Mouse (Mus musculus): ENCODE data around the gene Magi3.

Magi3 gene

GRCm38 (mm10) chr3:104189823-104190222, 30.4 kb downstream of the Magi3 start:
- no peak for DNase-seq (ENCODE audit: low spot score in 2 of 2)

DNA sequence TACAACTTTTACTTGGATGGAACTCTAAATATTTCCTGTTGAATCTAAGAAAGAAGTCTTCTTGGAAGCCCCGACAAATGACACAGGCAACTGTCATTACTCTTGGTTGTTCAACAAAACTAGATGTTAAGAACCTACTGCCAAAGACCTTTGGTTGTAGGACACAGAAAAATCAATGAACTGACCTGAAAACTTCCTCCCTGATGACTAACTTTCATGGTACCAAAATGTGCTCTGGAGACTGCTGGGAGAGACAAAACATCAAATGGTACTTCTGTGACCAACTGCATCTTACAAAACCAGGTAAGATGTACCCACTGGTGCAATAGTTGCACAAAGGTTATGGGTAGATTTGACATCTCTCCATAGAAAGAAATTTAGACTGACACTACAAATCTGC, 30.9 kb downstream of the Magi3 start:
- DNase-seq (ENCODE audit: low spot score in 2 of 2), result no peak

- no peak for DNase-seq (ENCODE audit: low spot score in 2 of 2)
Measured at GRCm38 (mm10) chr3:104184270-104184669, 35.9 kb downstream of the Magi3 start.

GRCm38 (mm10) chr3:104183656-104184055, 36.5 kb downstream of the Magi3 start:
- DNase-seq (ENCODE audit: low spot score in 2 of 2), result no peak

- no peak for DNase-seq (ENCODE audit: low spot score in 2 of 2)
Measured at GRCm38 (mm10) chr3:104182711-104183110, 37.5 kb downstream of the Magi3 start.

DNA sequence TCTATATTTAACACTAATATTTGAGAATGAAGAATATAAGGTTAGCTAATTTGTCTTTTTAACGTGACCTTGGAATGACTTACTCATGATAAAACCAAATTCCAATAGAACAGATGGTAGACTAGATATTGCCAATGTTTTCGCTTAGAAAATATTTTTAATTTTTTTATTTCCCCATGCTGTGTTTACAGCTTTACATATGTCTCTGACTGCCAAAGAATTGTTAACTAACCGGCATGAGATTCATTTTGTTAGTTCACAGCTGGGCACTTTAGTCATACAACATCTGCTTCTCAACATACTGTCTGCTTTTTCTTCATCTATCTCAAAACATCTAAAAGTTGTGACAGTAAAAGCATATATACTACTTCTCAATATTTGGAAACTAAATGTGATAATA, 58.8 kb downstream of the Magi3 start:
- DNase-seq (ENCODE audit: low spot score in 2 of 2), result no peak

- no peak for DNase-seq (ENCODE audit: low spot score in 2 of 2)
Measured at GRCm38 (mm10) chr3:104160603-104161002, 59.6 kb downstream of the Magi3 start.

DNA sequence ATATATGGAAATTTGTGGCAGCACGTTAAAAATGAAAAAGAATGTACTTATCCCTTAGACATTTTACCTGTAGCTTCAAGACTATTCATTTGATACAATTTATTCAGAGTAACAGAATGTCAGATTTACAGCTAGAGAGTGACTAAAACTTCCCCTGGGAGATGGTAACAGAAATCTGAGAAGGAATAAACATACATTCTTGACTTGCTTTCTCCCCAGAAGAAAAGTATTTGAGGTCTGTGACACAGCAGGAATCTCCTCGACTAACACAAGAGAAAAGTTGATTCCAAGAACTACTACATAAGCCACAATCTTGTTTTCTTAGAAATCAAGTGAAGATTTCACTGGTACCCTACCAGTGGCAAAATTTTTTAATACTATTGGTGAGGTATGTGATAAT, 70.0 kb downstream of the Magi3 start:
- DNase-seq (ENCODE audit: low spot score in 2 of 2), result no peak

- no peak for DNase-seq (ENCODE audit: low spot score in 2 of 2)
Measured at GRCm38 (mm10) chr3:104142376-104142775, 77.8 kb downstream of the Magi3 start.

DNA sequence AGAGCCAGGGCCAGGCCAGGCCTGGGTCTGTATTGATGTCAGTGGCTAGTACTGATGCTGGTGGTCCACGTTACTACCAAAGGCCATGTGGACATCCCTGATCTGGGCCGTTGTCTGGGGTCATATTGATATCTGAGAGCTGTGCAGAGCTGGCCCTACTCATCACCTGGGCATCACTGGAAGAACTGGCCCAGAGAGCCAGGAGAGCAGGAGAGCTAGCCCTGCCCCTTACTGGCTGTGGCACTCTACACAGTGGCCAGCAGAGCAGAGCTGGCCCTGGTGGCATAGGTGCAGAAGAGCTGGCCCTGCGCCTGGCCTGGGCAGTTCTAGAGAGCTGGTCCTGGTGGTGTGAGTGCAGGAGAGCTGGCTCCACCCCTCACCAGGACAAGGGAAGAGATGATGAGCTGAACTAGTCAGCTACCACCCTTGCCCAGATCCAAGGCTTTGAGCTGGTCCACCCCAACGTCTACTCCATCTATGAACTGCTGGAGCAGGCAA, 81.2 kb downstream of the Magi3 start:
- no peak for DNase-seq (ENCODE audit: low spot score in 2 of 2)

- DNase-seq (ENCODE audit: low spot score in 2 of 2), result no peak
Measured at GRCm38 (mm10) chr3:104125628-104126027, 94.5 kb downstream of the Magi3 start.

DNA sequence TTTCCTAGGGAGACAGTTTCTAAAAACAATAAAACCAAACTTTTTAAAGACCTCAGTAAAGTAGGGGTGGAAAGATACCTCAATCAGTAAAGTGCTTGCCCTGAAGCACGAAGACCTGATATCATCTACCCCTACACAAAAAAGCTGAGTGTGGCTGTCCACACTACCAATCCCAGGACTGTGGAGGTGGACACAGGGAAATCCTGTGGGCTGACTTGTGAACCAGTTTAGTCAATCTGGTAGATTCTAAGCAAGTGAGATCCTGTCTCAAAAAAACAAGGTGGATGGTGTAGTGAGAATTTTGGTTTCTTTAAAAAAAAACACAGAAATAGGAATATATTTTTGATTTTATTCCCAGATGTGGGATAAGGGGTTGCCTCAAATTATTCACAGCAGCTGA, 96.3 kb downstream of the Magi3 start:
- DNase-seq (ENCODE audit: low spot score in 2 of 2), result no peak

DNA sequence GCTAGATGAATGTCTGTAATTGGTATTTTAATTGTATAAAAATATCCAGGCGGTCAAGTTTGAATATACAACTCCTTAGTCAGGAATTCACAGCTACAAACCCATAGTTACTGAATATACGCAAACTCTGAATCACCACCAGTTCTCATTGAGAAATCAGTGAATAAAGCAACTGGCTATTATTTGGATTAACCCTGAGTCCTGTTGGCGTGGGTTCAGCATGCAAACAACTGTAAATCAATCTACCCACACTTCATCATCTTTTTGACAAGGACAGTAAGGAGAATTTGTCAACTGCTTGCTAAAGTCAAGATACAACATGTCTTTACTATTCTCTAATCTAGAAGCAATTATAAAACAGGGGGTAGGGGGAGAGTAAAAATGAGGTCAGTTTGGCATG, 110.7 kb downstream of the Magi3 start:
- DNase-seq (ENCODE audit: low spot score in 2 of 2), result no peak

GRCm38 (mm10) chr3:104104942-104105341, 115.2 kb downstream of the Magi3 start:
- DNase-seq (ENCODE audit: low spot score in 2 of 2), result peak; percentile 18 to 49

- no peak for DNase-seq (ENCODE audit: low spot score in 2 of 2)
Measured at GRCm38 (mm10) chr3:104101721-104102120, 118.5 kb downstream of the Magi3 start.

GRCm38 (mm10) chr3:104101249-104101648, 118.9 kb downstream of the Magi3 start:
- no peak for DNase-seq (ENCODE audit: low spot score in 2 of 2)

GRCm38 (mm10) chr3:104095936-104096335, 124.2 kb downstream of the Magi3 start:
- no peak for DNase-seq (ENCODE audit: low spot score in 2 of 2)

GRCm38 (mm10) chr3:104094646-104095045, 125.5 kb downstream of the Magi3 start:
- DNase-seq (ENCODE audit: low spot score in 2 of 2), result no peak

DNA sequence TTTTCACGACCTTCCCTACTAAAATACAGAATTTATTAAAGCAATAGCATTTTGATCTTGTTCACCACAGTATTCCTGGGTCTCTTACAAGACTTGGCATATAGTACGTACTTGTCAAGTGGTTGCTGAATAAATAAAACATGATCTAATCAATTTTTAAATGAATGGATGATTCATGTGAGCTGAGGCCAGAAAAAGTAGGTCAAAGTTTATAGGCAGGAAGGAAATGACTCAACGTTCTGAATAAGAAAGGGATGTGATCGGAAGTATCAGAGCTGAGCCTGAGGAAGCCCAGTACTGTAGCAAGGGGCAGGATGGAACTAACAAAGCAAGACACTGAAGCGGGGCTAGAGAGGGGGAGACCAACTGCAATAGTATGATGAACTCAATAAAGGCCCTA, 127.4 kb downstream of the Magi3 start:
- DNase-seq (ENCODE audit: low spot score in 2 of 2), result no peak

- no peak for DNase-seq (ENCODE audit: low spot score in 2 of 2)
Measured at GRCm38 (mm10) chr3:104082031-104082430, 138.1 kb downstream of the Magi3 start.

GRCm38 (mm10) chr3:104078725-104079124, 141.4 kb downstream of the Magi3 start:
- no peak for DNase-seq (ENCODE audit: low spot score in 2 of 2)

DNA sequence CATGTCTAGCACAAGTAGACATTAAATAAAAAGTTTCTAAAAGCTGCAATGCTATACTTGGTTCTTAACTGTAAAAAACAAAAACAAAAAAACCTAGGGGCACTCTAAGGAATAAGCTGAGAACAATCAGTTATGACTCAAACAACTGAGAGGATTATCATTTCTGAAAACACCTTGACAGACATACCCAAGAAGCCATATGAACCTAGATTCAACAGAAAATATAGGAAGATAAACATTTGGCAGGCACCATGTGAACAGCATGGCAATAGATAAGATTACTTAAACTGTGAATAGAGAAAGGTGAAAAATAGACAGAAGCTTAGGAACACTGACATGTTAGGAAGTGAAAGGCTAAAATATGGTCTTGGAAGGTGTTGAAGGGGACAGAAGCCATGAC, 150.8 kb downstream of the Magi3 start:
- no peak for DNase-seq (ENCODE audit: low spot score in 2 of 2)

DNA sequence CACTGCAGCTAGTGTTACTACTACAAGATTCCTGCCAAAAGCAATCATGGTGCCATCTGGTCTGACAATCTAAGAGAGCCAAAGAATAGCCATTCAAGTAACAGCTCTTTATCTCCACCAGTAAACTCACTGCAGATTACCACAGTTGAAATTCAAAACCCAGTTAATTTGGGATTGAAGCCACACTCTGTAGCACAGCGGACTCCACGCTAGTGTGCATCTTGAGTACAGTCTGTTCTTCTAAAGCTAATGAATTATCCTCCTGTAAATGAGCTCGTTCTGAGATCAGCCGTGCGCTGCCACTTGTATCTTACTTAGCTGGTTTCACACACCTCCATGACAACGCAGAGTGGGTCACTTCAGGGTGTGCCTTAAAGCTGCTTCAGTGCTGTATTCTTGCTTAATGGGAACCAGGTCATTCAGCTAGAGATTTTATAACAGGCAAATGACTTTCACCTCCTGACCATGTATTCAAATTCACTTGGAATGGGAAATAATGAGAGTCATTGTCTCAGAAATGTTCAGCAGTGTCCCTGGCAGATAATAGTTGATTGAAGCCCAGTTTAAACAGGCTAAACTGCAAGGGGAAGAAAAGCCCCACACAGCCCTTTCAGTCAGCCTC, 161.1 kb downstream of the Magi3 start:
- no peak for DNase-seq (ENCODE audit: low spot score in 2 of 2)

DNA sequence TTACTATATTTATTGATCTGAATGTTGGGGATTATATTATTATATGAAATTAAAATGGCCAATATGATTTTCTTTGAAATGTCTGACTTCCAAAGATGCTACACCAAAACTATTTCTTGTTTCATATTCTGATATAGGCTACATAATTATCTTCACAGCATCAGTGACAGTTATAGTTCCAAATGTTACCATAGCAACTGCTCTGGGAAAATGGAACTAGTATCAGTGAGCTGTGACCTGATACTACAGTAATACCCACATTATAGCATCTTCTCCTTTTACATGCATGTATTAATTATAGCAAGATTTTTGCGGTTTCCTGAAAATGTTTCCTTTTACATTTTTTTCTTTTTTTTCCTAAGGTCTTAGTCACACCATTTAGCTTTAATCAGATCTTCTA, 187.4 kb downstream of the Magi3 start:
- DNase-seq (ENCODE audit: low spot score in 2 of 2), result no peak
